Mouse (Mus musculus) kidney, embryonic 15.5 days (tissue): Measurements from ENCODE around the gene Kcns3. TPM values are rescaled to one million over a fixed set of nuclear protein-coding genes. Genes with fewer than 3 reads are reported as not detected.
A peak's percentile ranks its signal among the peaks of the same experiment; 100 is the strongest.

Source experiments
- ATAC-seq: fragments of 200-750 bp; cut with Nextera tagmentation; replicated peaks from 2 replicates; pipeline ENCODE4 v1.8.0; 2017; ENCODE audit warnings: moderate TSS enrichment; ENCODE audit not compliant: low FRiP score
- H3K27ac ChIP-seq: fragments of 300-500 bp; sonication (generic); 2 replicates; pipeline ENCODE4 v1.5.1; 2015; ENCODE audit warnings: mild to moderate bottlenecking, inconsistent platforms
- H3K27me3 ChIP-seq: fragments of 300-500 bp; sonication (generic); 2 replicates; pipeline ENCODE4 v1.6.1; 2015; ENCODE audit warnings: inconsistent platforms
- H3K36me3 ChIP-seq: fragments of 300-500 bp; sonication (generic); 2 replicates; pipeline ENCODE4 v1.6.1; 2015; ENCODE audit warnings: inconsistent platforms
- H3K4me1 ChIP-seq: fragments of 300-500 bp; sonication (generic); 2 replicates; pipeline ENCODE4 v1.6.1; 2015; ENCODE audit warnings: inconsistent platforms
- H3K4me2 ChIP-seq: fragments of 300-500 bp; sonication (generic); 2 replicates; pipeline ENCODE4 v1.6.1; 2015; ENCODE audit warnings: moderate library complexity, mild to moderate bottlenecking, inconsistent platforms
- H3K4me3 ChIP-seq: fragments of 300-500 bp; sonication (generic); replicated peaks from 2 replicates; pipeline ENCODE4 v1.5.1; 2015; ENCODE audit warnings: mild to moderate bottlenecking, inconsistent platforms
- H3K9ac ChIP-seq: fragments of 300-500 bp; sonication (generic); 2 replicates; pipeline ENCODE4 v1.6.1; 2015; ENCODE audit warnings: mild to moderate bottlenecking, inconsistent platforms
- H3K9me3 ChIP-seq: fragments of 300-500 bp; sonication (generic); replicated peaks from 2 replicates; pipeline ENCODE4 v1.6.1; 2016; ENCODE audit warnings: inconsistent platforms
- WGBS: fragments of 180-500 bp; shearing (Covaris S2); methylation state at CpG from one replicate; pipeline ENCODE4 v1.1.7; 2015; ENCODE audit warnings: mixed read lengths; 5-methylcytosine and 5-hydroxymethylcytosine counted together
- polyA plus RNA-seq: library from polyadenylated mRNA; unstranded; fragments of >200 nt; fragmentation: Nextera tagmentation; extraction: Ambion mirVana; gene quantifications from 2 replicates; pipeline ENCODE4 v1.2.1, GENCODE M21; 2015

Kcns3 gene
- polyA plus RNA-seq, 1 experiment from 2014 or later, result 7.9 TPM

DNA sequence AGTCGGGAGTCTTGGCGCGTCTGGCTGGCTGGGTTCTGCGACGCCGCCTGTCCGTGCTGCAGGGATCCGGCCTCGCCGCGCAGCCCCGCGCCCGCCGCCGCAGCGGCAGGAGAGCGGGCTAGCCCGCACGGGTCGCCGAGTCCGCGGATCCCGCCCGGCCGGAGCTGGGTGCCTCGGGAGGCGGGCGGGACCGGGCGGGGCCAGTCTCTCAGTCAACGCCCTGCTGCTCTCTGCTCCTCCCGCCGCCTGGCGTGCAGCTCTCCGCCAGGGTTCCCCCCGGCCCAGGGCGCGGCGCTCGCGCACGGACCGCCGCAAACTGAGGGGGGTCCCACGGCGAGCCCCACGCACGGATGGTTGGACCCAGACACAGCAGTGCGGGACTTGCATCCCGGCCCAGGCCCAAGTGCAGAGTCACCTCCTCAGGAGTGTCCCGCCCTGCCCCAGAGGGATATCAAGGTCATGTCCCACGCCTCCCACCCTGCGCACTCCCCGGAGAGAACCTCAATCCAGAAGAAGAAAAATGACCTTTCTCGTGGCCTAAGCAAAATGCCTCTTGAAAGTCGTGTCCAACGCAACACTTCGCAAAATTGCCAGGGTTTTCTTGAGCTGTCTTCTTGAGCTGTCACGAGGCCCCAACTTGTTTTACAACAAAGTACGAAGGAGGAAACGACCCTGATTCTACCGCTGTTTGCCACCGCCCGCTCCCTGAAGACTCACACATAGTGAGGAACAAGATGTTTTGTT, 492 bp downstream of the Kcns3 start:
- H3K4me2 ChIP-seq, result peak overlapping the region; percentile 98
- H3K4me1 ChIP-seq, result peaks cover 20% of the 10 kb centered on the region
- under 1% methylated on average over 58 of the region's 66 CpGs for WGBS
- peaks cover 36% of the 10 kb centered on the region for H3K27me3 ChIP-seq
- H3K9me3 ChIP-seq, result no peaks in the 10 kb centered on the region
- H3K4me3 ChIP-seq, result peak overlapping the region; percentile 59
- peak overlapping the region; percentile 51 for H3K9ac ChIP-seq
- ATAC-seq, result peak; percentile 89
- H3K36me3 ChIP-seq, result no peaks in the 10 kb centered on the region
- H3K27ac ChIP-seq, result peak overlapping the region; percentile 55

- under 1% methylated on average over 40 of the region's 41 CpGs for WGBS
- peak overlapping the region; percentile 59 for H3K4me3 ChIP-seq
- H3K9me3 ChIP-seq, result no peaks in the 10 kb centered on the region
- peak overlapping the region; percentile 98 for H3K4me2 ChIP-seq
- ATAC-seq, result peak; percentile 77
- H3K27ac ChIP-seq, result peak overlapping the region; percentile 55
- H3K36me3 ChIP-seq, result no peaks in the 10 kb centered on the region
- peak overlapping the region; percentile 51 for H3K9ac ChIP-seq
- peaks cover 20% of the 10 kb centered on the region for H3K4me1 ChIP-seq
- peaks cover 36% of the 10 kb centered on the region for H3K27me3 ChIP-seq
Measured at GRCm38 (mm10) chr12:11149421-11150191, 1.2 kb downstream of the Kcns3 start.

DNA sequence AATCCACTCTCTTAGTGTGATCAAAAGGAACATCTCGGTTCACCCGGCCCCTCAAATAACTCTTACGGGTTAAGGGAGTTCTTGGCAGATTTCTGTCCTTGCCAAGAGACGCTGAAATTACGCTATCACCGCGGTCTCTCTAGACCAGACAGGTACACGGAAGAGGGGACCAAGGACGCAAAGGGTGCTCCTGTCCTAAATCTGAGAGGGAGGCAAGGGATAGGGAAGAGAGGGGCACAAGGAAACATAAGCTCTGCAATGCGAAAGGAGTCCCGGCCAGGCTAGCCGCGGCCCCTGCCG, 1.8 kb downstream of the Kcns3 start:
- H3K9ac ChIP-seq, result peak overlapping the region; percentile 51
- H3K4me3 ChIP-seq, result peak overlapping the region; percentile 59
- H3K4me2 ChIP-seq, result peak overlapping the region; percentile 98
- ATAC-seq, result peak; percentile 38
- no peaks in the 10 kb centered on the region for H3K36me3 ChIP-seq
- H3K4me1 ChIP-seq, result peaks cover 20% of the 10 kb centered on the region
- 1% methylated on average over 14 of the region's 14 CpGs for WGBS
- H3K27ac ChIP-seq, result no peak overlapping the region
- peaks cover 36% of the 10 kb centered on the region for H3K27me3 ChIP-seq
- no peaks in the 10 kb centered on the region for H3K9me3 ChIP-seq

DNA sequence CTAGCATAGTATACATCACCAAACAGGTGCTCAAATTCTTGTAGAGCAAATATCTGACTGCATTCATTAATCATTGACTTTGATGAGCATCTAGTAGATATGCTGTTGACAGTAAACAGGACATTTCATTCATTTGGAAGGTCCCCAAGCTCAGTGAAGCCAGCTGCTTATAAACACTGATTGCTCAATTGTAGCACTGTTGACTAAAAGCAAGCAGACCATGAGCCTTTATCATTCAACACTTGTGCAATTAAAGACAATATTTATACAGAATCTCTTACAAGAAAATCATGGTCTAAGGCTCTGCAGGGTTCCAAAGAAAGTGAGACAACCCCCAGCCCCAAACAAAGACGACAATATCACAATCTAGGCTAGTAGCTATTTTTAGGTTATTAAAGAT, 6.0 kb downstream of the Kcns3 start:
- Histone ChIP-seq H3K4me1 (peaks cover 10% of the 10 kb centered on the region; the same call in 1 of the 2 replicates), H3K9ac (no peak overlapping the region), H3K36me3 (no peaks in the 10 kb centered on the region), H3K9me3 (no peaks in the 10 kb centered on the region), H3K4me3 (no peak overlapping the region), H3K27ac (no peak overlapping the region), H3K27me3 (peaks cover 11% of the 10 kb centered on the region; the same call in 1 of the 2 replicates), H3K4me2 (no peak overlapping the region)
- WGBS, result 79% methylated on average over 1 of the region's 1 CpGs
- ATAC-seq, result no peak

DNA sequence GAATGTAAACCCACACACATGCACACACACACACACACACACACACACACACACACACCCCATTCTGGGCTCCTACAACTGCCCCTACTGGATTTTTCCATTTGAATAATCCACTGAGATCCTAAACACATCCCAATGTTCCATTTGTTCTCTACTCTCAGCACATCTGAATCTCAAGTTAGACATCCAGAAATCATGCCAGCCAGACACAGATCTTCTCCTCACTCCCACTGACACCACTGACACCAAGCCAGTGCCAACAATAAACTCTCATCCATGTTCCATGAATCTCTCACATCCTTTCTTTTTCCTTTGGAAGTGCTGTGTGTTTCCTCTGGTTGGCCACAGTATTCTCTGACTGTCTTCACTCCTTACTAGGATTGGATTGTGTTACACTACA, 18.4 kb downstream of the Kcns3 start:
- H3K9ac ChIP-seq, result no peak overlapping the region
- 0 out of 2 replicates have a peak, but pooled peaks cover 2% of the 10 kb centered on the region for H3K4me1 ChIP-seq
- H3K27ac ChIP-seq, result no peak overlapping the region
- H3K4me3 ChIP-seq, result no peak overlapping the region
- no peak overlapping the region for H3K4me2 ChIP-seq
- no peaks in the 10 kb centered on the region for H3K36me3 ChIP-seq
- H3K27me3 ChIP-seq, result no peaks in the 10 kb centered on the region
- no peaks in the 10 kb centered on the region for H3K9me3 ChIP-seq
- no peak for ATAC-seq

GRCm38 (mm10) chr12:11129188-11129587, 21.7 kb downstream of the Kcns3 start:
- WGBS, result 59% methylated on average over 3 of the region's 3 CpGs
- ATAC-seq, result no peak

GRCm38 (mm10) chr12:11126186-11126759, 24.6 kb downstream of the Kcns3 start:
- WGBS, result 65% methylated on average over 5 of the region's 5 CpGs
- ATAC-seq, result peak; percentile 60; the same call in 1 of the 2 replicates

More at GRCm38 (mm10) chr12:11129188-11129587, 21.7 kb downstream of the Kcns3 start:
- Histone ChIP-seq H3K9me3 (no peaks in the 10 kb centered on the region), H3K4me3 (no peak overlapping the region), H3K36me3 (no peaks in the 10 kb centered on the region), H3K27ac (no peak overlapping the region), H3K4me2 (no peak overlapping the region), H3K9ac (no peak overlapping the region), H3K4me1 (0 out of 2 replicates have a peak, but pooled peaks cover 2% of the 10 kb centered on the region), H3K27me3 (no peaks in the 10 kb centered on the region)

GRCm38 (mm10) chr12:11101565-11101964, 49.3 kb downstream of the Kcns3 start:
- Histone ChIP-seq H3K36me3 (0 out of 2 replicates have a peak, but pooled peaks cover 3% of the 10 kb centered on the region), H3K27me3 (no peaks in the 10 kb centered on the region), H3K9me3 (no peaks in the 10 kb centered on the region), H3K4me1 (no peaks in the 10 kb centered on the region), H3K27ac (no peak overlapping the region), H3K9ac (no peak overlapping the region), H3K4me2 (no peak overlapping the region), H3K4me3 (no peak overlapping the region)
- ATAC-seq, result no peak
- WGBS, result 70% methylated on average over 3 of the region's 3 CpGs

More at GRCm38 (mm10) chr12:11126186-11126759, 24.6 kb downstream of the Kcns3 start:
- Histone ChIP-seq H3K36me3 (no peaks in the 10 kb centered on the region), H3K27ac (no peak overlapping the region), H3K27me3 (no peaks in the 10 kb centered on the region), H3K9ac (no peak overlapping the region), H3K4me3 (no peak overlapping the region), H3K9me3 (no peaks in the 10 kb centered on the region), H3K4me2 (no peak overlapping the region), H3K4me1 (no peaks in the 10 kb centered on the region)

DNA sequence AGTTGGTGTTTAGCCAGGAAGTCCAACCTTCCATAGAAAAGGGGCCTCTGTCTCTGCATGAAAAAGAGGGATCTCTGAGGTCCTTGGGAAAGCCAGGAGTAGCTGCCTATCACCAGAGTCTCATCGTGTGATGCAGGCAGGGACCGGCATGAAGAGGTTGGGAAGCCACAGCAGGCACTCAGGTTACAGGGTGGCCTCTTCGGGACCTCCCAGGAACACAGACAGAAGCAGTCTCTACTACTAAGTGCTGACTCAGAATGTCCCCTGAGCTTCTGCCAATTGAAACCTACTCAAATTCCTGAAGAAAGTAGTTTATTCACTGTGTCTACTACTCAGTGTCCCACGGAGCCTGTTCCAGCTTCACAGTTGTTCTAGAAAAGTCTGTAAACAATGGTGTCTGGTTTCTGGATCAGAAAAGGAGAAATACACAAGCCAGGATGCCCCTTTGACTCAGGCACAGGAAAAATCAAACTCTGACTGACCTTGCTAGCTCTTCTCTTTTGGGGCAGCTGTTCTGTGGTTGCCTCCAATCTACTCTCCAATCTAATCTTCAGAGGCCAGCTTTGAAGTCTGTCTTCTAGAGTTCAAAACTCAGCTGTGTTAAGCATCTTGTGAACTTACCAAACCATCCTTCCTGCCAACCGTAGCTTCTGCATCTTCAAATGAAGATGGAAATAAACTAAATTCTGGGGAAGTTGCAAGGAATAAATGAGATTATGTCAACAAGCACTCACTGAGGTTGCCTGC, 62.1 kb downstream of the Kcns3 start:
- Histone ChIP-seq H3K27ac (no peak overlapping the region), H3K4me3 (no peak overlapping the region), H3K27me3 (no peaks in the 10 kb centered on the region), H3K4me2 (no peak overlapping the region), H3K9me3 (no peaks in the 10 kb centered on the region), H3K36me3 (peaks cover 4% of the 10 kb centered on the region; the same call in 1 of the 2 replicates), H3K9ac (no peak overlapping the region), H3K4me1 (no peaks in the 10 kb centered on the region)
- 33% methylated on average over 5 of the region's 5 CpGs for WGBS
- ATAC-seq, result peak; percentile 67; the same call in 1 of the 2 replicates

DNA sequence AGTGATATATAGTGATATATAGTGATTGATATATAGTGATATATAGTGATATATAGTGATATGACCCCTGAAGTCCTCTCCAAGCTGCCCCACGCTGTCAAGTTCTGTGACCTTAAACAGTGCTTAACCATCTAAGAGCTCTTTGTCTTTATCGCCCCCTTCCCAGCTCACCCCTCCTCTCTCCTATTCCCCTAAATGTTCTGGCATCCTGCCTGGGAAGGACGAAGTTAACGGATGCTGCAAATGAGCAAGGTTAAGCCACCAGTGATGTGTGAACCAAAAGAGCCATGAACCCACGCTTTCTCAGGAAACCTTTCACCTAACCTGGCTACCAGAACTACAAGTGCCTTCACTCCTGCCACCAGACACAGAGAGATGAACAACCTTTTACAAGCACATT, 64.0 kb downstream of the Kcns3 start:
- H3K9ac ChIP-seq, result no peak overlapping the region
- no peak overlapping the region for H3K27ac ChIP-seq
- H3K4me3 ChIP-seq, result no peak overlapping the region
- H3K27me3 ChIP-seq, result no peaks in the 10 kb centered on the region
- WGBS, result 45% methylated on average over 5 of the region's 5 CpGs
- ATAC-seq, result no peak
- H3K4me2 ChIP-seq, result no peak overlapping the region
- no peaks in the 10 kb centered on the region for H3K4me1 ChIP-seq
- peaks cover 4% of the 10 kb centered on the region; the same call in 1 of the 2 replicates for H3K36me3 ChIP-seq
- H3K9me3 ChIP-seq, result no peaks in the 10 kb centered on the region

DNA sequence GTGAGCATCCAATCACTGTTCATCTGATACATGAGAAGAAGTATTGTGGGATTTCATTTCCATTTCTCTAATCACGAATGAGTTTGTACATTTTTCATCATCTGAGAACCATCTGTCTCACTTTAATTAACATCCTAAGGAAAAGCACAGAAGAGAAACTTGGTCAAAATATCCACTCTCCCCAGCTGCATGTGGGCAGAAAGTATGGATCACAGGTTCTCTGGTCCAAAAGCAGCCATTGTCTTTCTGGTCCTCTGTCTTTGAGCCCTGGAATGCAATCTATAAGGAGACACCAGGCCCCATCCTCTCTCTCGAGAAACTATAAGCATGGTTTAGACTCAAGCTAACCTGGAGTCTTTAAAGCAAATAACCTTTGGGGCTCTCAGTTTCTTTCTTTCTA, 79.8 kb downstream of the Kcns3 start:
- H3K9ac ChIP-seq, result no peak overlapping the region
- H3K4me3 ChIP-seq, result no peak overlapping the region
- H3K27me3 ChIP-seq, result no peaks in the 10 kb centered on the region
- H3K4me1 ChIP-seq, result no peaks in the 10 kb centered on the region
- WGBS, result 93% methylated on average over 2 of the region's 2 CpGs
- H3K9me3 ChIP-seq, result no peaks in the 10 kb centered on the region
- H3K27ac ChIP-seq, result no peak overlapping the region
- no peaks in the 10 kb centered on the region for H3K36me3 ChIP-seq
- no peak overlapping the region for H3K4me2 ChIP-seq
- no peak for ATAC-seq
